Mouse (Mus musculus): Measurements from ENCODE around the gene Unc5cl. TPM values are rescaled to one million over a fixed set of nuclear protein-coding genes. Genes with fewer than 3 reads are reported as not detected.

Unc5cl gene
- polyA plus RNA-seq, 1 experiment from 2014 or later = 0.68 TPM

DNA sequence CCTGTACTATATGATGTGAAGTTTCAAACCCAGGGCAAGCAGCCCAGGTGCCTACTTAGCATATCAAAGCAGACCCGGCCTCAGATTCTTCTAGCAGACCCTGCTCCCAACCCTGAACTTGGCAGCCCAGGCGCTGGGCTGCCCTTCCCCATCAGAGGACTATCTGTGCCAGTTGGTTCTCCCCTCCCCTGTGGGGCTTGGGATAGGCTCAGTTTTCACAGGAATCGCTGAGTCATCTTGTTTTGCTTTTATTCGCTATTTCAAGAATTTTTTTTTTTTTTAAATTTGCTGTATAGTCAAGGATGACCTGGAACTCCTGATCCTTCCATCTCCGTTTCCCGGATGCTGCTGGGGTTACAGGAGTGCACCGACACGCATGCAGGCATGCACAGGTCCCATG, 7.0 kb upstream of the Unc5cl start:
- no peaks in the 10 kb centered on the region for H3K27me3 ChIP-seq (ENCODE audit: insufficient read depth, low read length)
- peaks cover 4% of the 10 kb centered on the region; the same call in 1 of the 2 replicates for H3K36me3 ChIP-seq (replicated peaks; ENCODE audit: insufficient read depth, low read length)
- TF ChIP-seq CTCF (IDR thresholded peaks at IDR 0.05; ENCODE audit: low read depth) (no peak), EP300 (IDR thresholded peaks at IDR 0.05; ENCODE audit: low read depth) (peak; percentile 76)
- DNase-seq (no peak), ATAC-seq (peak; percentile 24)
- H3K4me3 ChIP-seq (ENCODE audit: low read depth, low read length) = no peak overlapping the region
- peaks cover 28% of the 10 kb centered on the region for H3K4me1 ChIP-seq (ENCODE audit: insufficient read depth)
- H3K9ac ChIP-seq (replicated peaks) = 0 out of 2 replicates have a peak overlapping the region, but pooled peaks have one; percentile 57
- peak overlapping the region; percentile 65 for H3K4me2 ChIP-seq (ENCODE audit: low read depth, low read length)
- 58% methylated on average over 8 of the region's 8 CpGs for WGBS (ENCODE audit: insufficient replicate concordance)
- peak overlapping the region; percentile 92 for H3K27ac ChIP-seq (ENCODE audit: low read depth)
- H3K9me3 ChIP-seq (ENCODE audit: low read length) = no peaks in the 10 kb centered on the region

DNA sequence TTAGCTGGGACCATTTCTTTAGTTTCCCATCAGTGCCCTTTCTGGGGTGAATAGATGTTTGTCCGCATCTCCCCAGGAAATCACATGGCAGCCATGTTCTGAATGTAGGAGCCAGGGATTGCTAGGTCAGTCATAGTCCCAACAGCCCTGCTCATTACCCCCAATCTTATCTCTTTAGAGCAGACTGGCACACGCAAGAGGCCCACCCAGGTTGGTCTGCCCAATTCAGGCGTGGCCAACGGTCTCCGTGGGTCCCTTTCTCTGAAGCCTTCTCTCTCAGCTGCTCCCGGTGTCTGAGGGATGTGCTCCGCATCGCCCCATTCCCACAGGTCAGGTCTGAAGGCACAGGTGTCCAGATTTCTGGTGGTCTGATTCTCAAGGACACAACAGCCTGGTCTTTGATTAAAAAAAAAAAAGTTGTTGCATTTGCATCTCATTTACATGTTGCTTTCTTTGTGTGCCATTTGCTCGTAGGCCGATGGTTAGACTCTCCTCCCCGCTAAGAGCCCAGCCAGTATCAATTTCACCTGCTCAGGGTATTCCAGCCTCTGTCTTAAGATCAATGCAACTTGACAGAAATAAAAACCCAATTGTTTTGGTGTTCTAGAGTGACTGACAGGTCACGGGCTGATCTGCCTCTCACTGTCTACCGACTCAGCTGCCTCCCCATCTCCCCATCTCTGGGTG, 3.9 kb upstream of the Unc5cl start:
- DNase-seq = peak; percentile 78
- peak overlapping the region; percentile 40 for H3K4me3 ChIP-seq (ENCODE audit: low read depth, low read length)
- peak; percentile 90 for ATAC-seq
- TF ChIP-seq EP300 (IDR thresholded peaks at IDR 0.05; ENCODE audit: low read depth) (peak; percentile 93), CTCF (IDR thresholded peaks at IDR 0.05; ENCODE audit: low read depth) (no peak)
- H3K9ac ChIP-seq (replicated peaks) = peak overlapping the region; percentile 64
- H3K27me3 ChIP-seq (ENCODE audit: insufficient read depth, low read length) = no peaks in the 10 kb centered on the region
- WGBS (ENCODE audit: insufficient replicate concordance) = 57% methylated on average over 13 of the region's 13 CpGs
- H3K27ac ChIP-seq (ENCODE audit: low read depth) = peak overlapping the region; percentile 92
- no peaks in the 10 kb centered on the region for H3K9me3 ChIP-seq (ENCODE audit: low read length)
- H3K4me2 ChIP-seq (ENCODE audit: low read depth, low read length) = peak overlapping the region; percentile 65
- peaks cover 34% of the 10 kb centered on the region for H3K4me1 ChIP-seq (ENCODE audit: insufficient read depth)
- peaks cover 4% of the 10 kb centered on the region; the same call in 1 of the 2 replicates for H3K36me3 ChIP-seq (replicated peaks; ENCODE audit: insufficient read depth, low read length)

GRCm38 (mm10) chr17:48451353-48451675, 3.4 kb upstream of the Unc5cl start, which contains the start of gene Tspo2:
Tspo2 (minus strand) TSS chr17:48451522.
- WGBS (ENCODE audit: insufficient replicate concordance) = 41% methylated on average over 7 of the region's 7 CpGs
- TF ChIP-seq CTCF (IDR thresholded peaks at IDR 0.05; ENCODE audit: low read depth) (no peak), EP300 (IDR thresholded peaks at IDR 0.05; ENCODE audit: low read depth) (no peak)
- peak within 1 kb of the TSS; percentile 64 for H3K9ac ChIP-seq (replicated peaks)
- peaks cover 34% of the 10 kb centered on the region for H3K4me1 ChIP-seq (ENCODE audit: insufficient read depth)
- H3K9me3 ChIP-seq (ENCODE audit: low read length) = no peaks in the 10 kb centered on the region
- peaks cover 4% of the 10 kb centered on the region; the same call in 1 of the 2 replicates for H3K36me3 ChIP-seq (replicated peaks; ENCODE audit: insufficient read depth, low read length)
- peak within 1 kb of the TSS; percentile 40 for H3K4me3 ChIP-seq (ENCODE audit: low read depth, low read length)
- H3K27ac ChIP-seq (ENCODE audit: low read depth) = peak within 1 kb of the TSS; percentile 92
- H3K27me3 ChIP-seq (ENCODE audit: insufficient read depth, low read length) = no peaks in the 10 kb centered on the region
- DNase-seq = peak; percentile 71
- peak; percentile 72 for ATAC-seq
- peak within 1 kb of the TSS; percentile 65 for H3K4me2 ChIP-seq (ENCODE audit: low read depth, low read length)

DNA sequence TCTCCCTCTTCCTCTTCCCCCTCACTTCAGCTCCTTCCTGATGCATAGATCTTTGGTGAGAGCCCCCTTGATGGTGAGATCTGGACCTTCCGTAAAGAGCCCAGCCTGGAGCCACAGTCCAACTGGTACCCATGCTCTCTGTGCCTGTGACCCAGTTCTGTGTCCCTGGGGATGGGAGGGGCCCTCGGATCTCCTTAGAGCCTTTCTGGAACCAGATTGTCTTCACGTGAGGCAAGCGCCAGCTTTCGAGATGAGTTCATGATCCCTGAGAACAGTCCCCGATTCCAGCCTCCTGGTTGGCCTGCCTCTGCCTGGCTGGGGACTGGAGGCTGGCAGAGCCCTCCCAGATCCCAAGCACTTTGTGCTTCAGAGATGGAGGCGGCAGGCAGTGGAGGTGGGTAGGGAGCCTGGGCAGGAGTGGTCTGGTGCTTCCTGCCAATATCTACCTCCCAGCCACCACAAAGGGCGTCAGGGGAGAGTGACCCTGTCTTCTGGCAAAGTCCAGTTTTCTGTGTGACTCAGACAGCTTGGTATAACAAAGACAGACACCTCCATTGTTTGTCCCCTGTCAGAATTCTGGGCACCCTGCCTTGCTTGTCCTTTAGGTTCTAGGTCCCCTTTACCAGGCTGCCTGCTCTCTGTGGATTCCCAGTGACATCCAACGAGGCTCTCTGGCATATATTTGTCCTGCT, 2.8 kb upstream of the Unc5cl start:
- peak overlapping the region; percentile 65 for H3K4me2 ChIP-seq (ENCODE audit: low read depth, low read length)
- peak overlapping the region; percentile 40 for H3K4me3 ChIP-seq (ENCODE audit: low read depth, low read length)
- peak overlapping the region; percentile 92 for H3K27ac ChIP-seq (ENCODE audit: low read depth)
- no peaks in the 10 kb centered on the region for H3K27me3 ChIP-seq (ENCODE audit: insufficient read depth, low read length)
- peaks cover 34% of the 10 kb centered on the region for H3K4me1 ChIP-seq (ENCODE audit: insufficient read depth)
- no peaks in the 10 kb centered on the region for H3K9me3 ChIP-seq (ENCODE audit: low read length)
- peak overlapping the region; percentile 64 for H3K9ac ChIP-seq (replicated peaks)
- TF ChIP-seq CTCF (IDR thresholded peaks at IDR 0.05; ENCODE audit: low read depth) (no peak), EP300 (IDR thresholded peaks at IDR 0.05; ENCODE audit: low read depth) (no peak)
- ATAC-seq = peak; percentile 14; the same call in 1 of the 2 replicates
- DNase-seq = no peak
- 58% methylated on average over 9 of the region's 9 CpGs for WGBS (ENCODE audit: insufficient replicate concordance)
- H3K36me3 ChIP-seq (replicated peaks; ENCODE audit: insufficient read depth, low read length) = peaks cover 4% of the 10 kb centered on the region; the same call in 1 of the 2 replicates

GRCm38 (mm10) chr17:48453489-48453888, 1.2 kb upstream of the Unc5cl start:
- H3K36me3 ChIP-seq (replicated peaks; ENCODE audit: insufficient read depth, low read length) = peaks cover 4% of the 10 kb centered on the region; the same call in 1 of the 2 replicates
- WGBS (ENCODE audit: insufficient replicate concordance) = 76% methylated on average over 7 of the region's 7 CpGs
- peaks cover 23% of the 10 kb centered on the region for H3K4me1 ChIP-seq (ENCODE audit: insufficient read depth)
- no peaks in the 10 kb centered on the region for H3K27me3 ChIP-seq (ENCODE audit: insufficient read depth, low read length)
- H3K9ac ChIP-seq (replicated peaks) = no peak overlapping the region
- H3K4me3 ChIP-seq (ENCODE audit: low read depth, low read length) = no peak overlapping the region
- H3K27ac ChIP-seq (ENCODE audit: low read depth) = no peak overlapping the region
- no peaks in the 10 kb centered on the region for H3K9me3 ChIP-seq (ENCODE audit: low read length)
- ATAC-seq = no peak
- TF ChIP-seq CTCF (IDR thresholded peaks at IDR 0.05; ENCODE audit: low read depth) = peak; percentile 69
- no peak for TF ChIP-seq EP300 (IDR thresholded peaks at IDR 0.05; ENCODE audit: low read depth)
- no peak for DNase-seq
- H3K4me2 ChIP-seq (ENCODE audit: low read depth, low read length) = no peak overlapping the region

DNA sequence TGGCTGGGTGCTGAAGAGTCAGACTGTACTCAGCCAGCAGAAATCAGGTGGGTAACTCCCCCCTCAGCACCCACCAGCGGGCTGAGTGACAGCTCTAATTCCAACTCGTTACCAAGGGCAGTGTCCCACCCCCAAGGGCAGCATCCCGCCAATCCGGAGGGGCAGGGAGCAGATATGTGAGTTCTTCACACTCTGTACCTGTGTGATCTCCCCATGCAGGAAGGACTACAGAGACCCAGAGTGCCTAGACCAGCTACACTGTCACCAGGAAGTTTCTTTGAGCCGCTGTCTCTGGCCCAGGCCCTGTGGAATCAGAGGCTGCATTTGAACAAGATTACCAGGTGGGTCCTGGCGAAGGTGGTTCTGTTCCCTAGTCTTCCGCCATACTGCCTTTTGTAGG, 511 bp upstream of the Unc5cl start:
- no peak for DNase-seq
- ATAC-seq = no peak
- H3K4me3 ChIP-seq (ENCODE audit: low read depth, low read length) = 0 out of 2 replicates have a peak overlapping the region, but pooled peaks have one; percentile 7
- no peak overlapping the region for H3K27ac ChIP-seq (ENCODE audit: low read depth)
- no peaks in the 10 kb centered on the region for H3K27me3 ChIP-seq (ENCODE audit: insufficient read depth, low read length)
- TF ChIP-seq CTCF (IDR thresholded peaks at IDR 0.05; ENCODE audit: low read depth) (no peak), EP300 (IDR thresholded peaks at IDR 0.05; ENCODE audit: low read depth) (no peak)
- no peaks in the 10 kb centered on the region for H3K9me3 ChIP-seq (ENCODE audit: low read length)
- WGBS (ENCODE audit: insufficient replicate concordance) = 53% methylated on average over 7 of the region's 7 CpGs
- H3K9ac ChIP-seq (replicated peaks) = no peak overlapping the region; the same call in 1 of the 2 replicates
- H3K4me2 ChIP-seq (ENCODE audit: low read depth, low read length) = peak overlapping the region; percentile 44
- H3K36me3 ChIP-seq (replicated peaks; ENCODE audit: insufficient read depth, low read length) = peaks cover 4% of the 10 kb centered on the region; the same call in 1 of the 2 replicates
- H3K4me1 ChIP-seq (ENCODE audit: insufficient read depth) = peaks cover 21% of the 10 kb centered on the region
